Mouse (Mus musculus) right cerebral cortex, adult 2 months (tissue): ENCODE data around the gene Pign.

Source experiments
- DNase-seq, 2 experiments: peaks; one replicate each; pipeline ENCODE4 v3.0.0; 2021 to 2022; ENCODE audit warnings: low spot score in 2 of 2

Gene Pign

GRCm38 (mm10) chr1:105663171-105663961 is at the start of gene Pign, which contains the start of gene Relch:
TSS of gene Pign (minus strand) at chr1:105663677.
TSS of gene Relch (plus strand) at chr1:105663861.
- peak; percentile 97 for DNase-seq

- no peak for DNase-seq
Observed at GRCm38 (mm10) chr1:105712822-105713221, 49.3 kb upstream of the Pign start.

- peak; percentile 35 to 55 for DNase-seq
Observed at GRCm38 (mm10) chr1:105711227-105711626, 47.8 kb upstream of the Pign start.

GRCm38 (mm10) chr1:105709415-105709814 is 45.9 kb upstream of the Pign start:
- DNase-seq: no peak

GRCm38 (mm10) chr1:105700984-105701530 is 37.6 kb upstream of the Pign start:
- no peak for DNase-seq

GRCm38 (mm10) chr1:105695581-105695980 is 32.1 kb upstream of the Pign start:
- no peak for DNase-seq

- no peak for DNase-seq
Observed at GRCm38 (mm10) chr1:105685501-105685900, 22.0 kb upstream of the Pign start.

GRCm38 (mm10) chr1:105680587-105680986 is 17.1 kb upstream of the Pign start:
- no peak for DNase-seq

GRCm38 (mm10) chr1:105674763-105675162 is 11.3 kb upstream of the Pign start:
- DNase-seq: no peak

- DNase-seq: no peak
Observed at GRCm38 (mm10) chr1:105669700-105670099, 6.2 kb upstream of the Pign start.

GRCm38 (mm10) chr1:105663962-105664812 is 710 bp upstream of the Pign start:
- DNase-seq: peak in 1 of 2 experiments; percentile 12

GRCm38 (mm10) chr1:105662820-105663170 is 682 bp downstream of the Pign start:
- DNase-seq: no peak

- peak in 1 of 2 experiments; percentile 50 for DNase-seq
Observed at GRCm38 (mm10) chr1:105660015-105660414, 3.5 kb downstream of the Pign start.

GRCm38 (mm10) chr1:105653981-105654380 is 9.5 kb downstream of the Pign start:
- no peak for DNase-seq

GRCm38 (mm10) chr1:105650650-105651049 is 12.8 kb downstream of the Pign start:
- no peak for DNase-seq

GRCm38 (mm10) chr1:105644093-105644492 is 19.4 kb downstream of the Pign start:
- DNase-seq: no peak

- DNase-seq: peak; percentile 7 to 45
Observed at GRCm38 (mm10) chr1:105630481-105630880, 33.0 kb downstream of the Pign start.

GRCm38 (mm10) chr1:105589673-105590072 is 73.8 kb downstream of the Pign start:
- DNase-seq: no peak

GRCm38 (mm10) chr1:105588697-105589096 is 74.8 kb downstream of the Pign start:
- DNase-seq: no peak

- no peak for DNase-seq
Observed at GRCm38 (mm10) chr1:105582800-105583199, 80.7 kb downstream of the Pign start.

GRCm38 (mm10) chr1:105580909-105581308 is 82.6 kb downstream of the Pign start:
- no peak for DNase-seq

- no peak for DNase-seq
Observed at GRCm38 (mm10) chr1:105566051-105566450, 97.4 kb downstream of the Pign start.
